Mouse (Mus musculus): ENCODE measurements at regions not wholly inside any gene's neighbourhood (a gene's known extent, or its start where the extent isn't known, plus 50 kb on each side); places are given as distances from the start of the nearest gene placed in this dataset.
"Not testable (repeated sequence)": the region's sequence is repeated elsewhere in the genome, so short reads cannot be mapped to it uniquely, and the experiment has no call there.

- no peak for DNase-seq (ENCODE audit: low spot score in 2 of 2)
Measured at GRCm38 (mm10) chr7:83399668-83400067, 185.1 kb upstream of the Tmc3 start.

GRCm38 (mm10) chr7:83401001-83401400, 183.7 kb upstream of the Tmc3 start:
- DNase-seq (ENCODE audit: low spot score in 2 of 2): no peak

GRCm38 (mm10) chr7:83412745-83413144, 172.0 kb upstream of the Tmc3 start:
- not testable (repeated sequence) for DNase-seq (ENCODE audit: low spot score in 2 of 2)

GRCm38 (mm10) chr7:83429929-83430556, 154.7 kb upstream of the Tmc3 start:
- no peak for DNase-seq (ENCODE audit: low spot score in 2 of 2)

GRCm38 (mm10) chr7:83431094-83431493, 153.6 kb upstream of the Tmc3 start:
- no peak for DNase-seq (ENCODE audit: low spot score in 2 of 2)

- DNase-seq (ENCODE audit: low spot score in 2 of 2): no peak
Measured at GRCm38 (mm10) chr7:83432843-83433242, 151.9 kb upstream of the Tmc3 start.

- DNase-seq (ENCODE audit: low spot score in 2 of 2): no peak
Measured at GRCm38 (mm10) chr7:83433959-83434715, 150.6 kb upstream of the Tmc3 start.

- no peak for DNase-seq (ENCODE audit: low spot score in 2 of 2)
Measured at GRCm38 (mm10) chr7:83438538-83439393, 146.0 kb upstream of the Tmc3 start.

GRCm38 (mm10) chr7:83443596-83444278, 141.0 kb upstream of the Tmc3 start:
- DNase-seq (ENCODE audit: low spot score in 2 of 2): no peak

GRCm38 (mm10) chr7:83444279-83444615, 140.5 kb upstream of the Tmc3 start:
- DNase-seq (ENCODE audit: low spot score in 2 of 2): no peak

- no peak for DNase-seq (ENCODE audit: low spot score in 2 of 2)
Measured at GRCm38 (mm10) chr7:83445181-83445926, 139.4 kb upstream of the Tmc3 start.

GRCm38 (mm10) chr7:83450346-83450745, 134.4 kb upstream of the Tmc3 start:
- DNase-seq (ENCODE audit: low spot score in 2 of 2): no peak

GRCm38 (mm10) chr7:83452309-83452708, 132.4 kb upstream of the Tmc3 start:
- DNase-seq (ENCODE audit: low spot score in 2 of 2): no peak

- no peak for DNase-seq (ENCODE audit: low spot score in 2 of 2)
Measured at GRCm38 (mm10) chr7:83459520-83459919, 125.2 kb upstream of the Tmc3 start.

GRCm38 (mm10) chr7:83467006-83467405, 117.7 kb upstream of the Tmc3 start:
- DNase-seq (ENCODE audit: low spot score in 2 of 2): no peak

- DNase-seq (ENCODE audit: low spot score in 2 of 2): not testable (repeated sequence)
Measured at GRCm38 (mm10) chr7:83469856-83470255, 114.9 kb upstream of the Tmc3 start.

GRCm38 (mm10) chr7:83471111-83471510, 113.6 kb upstream of the Tmc3 start:
- no peak for DNase-seq (ENCODE audit: low spot score in 2 of 2)

GRCm38 (mm10) chr7:83474471-83474870, 110.3 kb upstream of the Tmc3 start:
- DNase-seq (ENCODE audit: low spot score in 2 of 2): no peak

GRCm38 (mm10) chr7:83474986-83475385, 109.7 kb upstream of the Tmc3 start:
- DNase-seq (ENCODE audit: low spot score in 2 of 2): no peak

- no peak for DNase-seq (ENCODE audit: low spot score in 2 of 2)
Measured at GRCm38 (mm10) chr7:83475438-83476160, 109.1 kb upstream of the Tmc3 start.

GRCm38 (mm10) chr7:83476161-83476495, 108.6 kb upstream of the Tmc3 start:
- DNase-seq (ENCODE audit: low spot score in 2 of 2): no peak
